In genomic region chr5:35758081-35759053, GRCm38 (mm10) we compare ENCODE assay signal across 8 mouse cellular contexts. TPM values are rescaled to one million over a fixed set of nuclear protein-coding genes. Genes with fewer than 3 reads are reported as not detected.
DNase-seq lines count a peak whose midpoint lies in the region; ATAC-seq and TF ChIP-seq lines count a peak whose summit lies in the region.

No protein-coding gene starts in this region.

- H3K4me1 ChIP-seq in kidney, embryonic 15.5 days: peaks cover 27% of the 10 kb centered on the region
- H3K4me1 ChIP-seq in bone marrow macrophage, adult 2 months (ENCODE audit: control insufficient read depth, insufficient read depth, low read length): peaks cover 7% of the 10 kb centered on the region; the same call in 1 of the 2 replicates
- H3K4me1 ChIP-seq in kidney, postnatal 0 days (replicated peaks; ENCODE audit: insufficient read depth, low read length): no peaks in the 10 kb centered on the region
- no peaks in the 10 kb centered on the region for H3K4me1 ChIP-seq in liver, embryonic 14.5 days (replicated peaks; ENCODE audit: control insufficient read depth in 2 of 2, insufficient read depth in 2 of 2, low read length in 1 of 2)

- peak overlapping the region; percentile 57 for H3K9ac ChIP-seq in kidney, embryonic 15.5 days
- H3K9ac ChIP-seq in kidney, postnatal 0 days (ENCODE audit: low read depth, low read length): peak overlapping the region; percentile 24
- no peak overlapping the region for H3K9ac ChIP-seq in liver, embryonic 14.5 days (replicated peaks)

- peak overlapping the region; percentile 64 for H3K4me3 ChIP-seq in kidney, embryonic 15.5 days (replicated peaks)
- H3K4me3 ChIP-seq in bone marrow macrophage, adult 2 months (ENCODE audit: insufficient read depth, low read length): peak overlapping the region; percentile 65
- peak overlapping the region; percentile 41 for H3K4me3 ChIP-seq in kidney, postnatal 0 days (replicated peaks; ENCODE audit: low read depth, low read length)
- peak overlapping the region; percentile 49 to 51 for H3K4me3 ChIP-seq in liver, embryonic 14.5 days (ENCODE audit: insufficient read depth in 1 of 2, low read depth in 2 of 2, low read length in 2 of 2)

- H3K27ac ChIP-seq in kidney, embryonic 15.5 days: no peak overlapping the region
- no peak overlapping the region for H3K27ac ChIP-seq in bone marrow macrophage, adult 2 months (ENCODE audit: insufficient read depth, low read depth, low read length)
- H3K27ac ChIP-seq in kidney, postnatal 0 days: no peak overlapping the region
- no peak overlapping the region for H3K27ac ChIP-seq in liver, embryonic 14.5 days

- no peak for TF ChIP-seq EP300 in liver, embryonic 14.5 days (IDR thresholded peaks at IDR 0.05; ENCODE audit: low read depth)

- peak; percentile 37 for ATAC-seq in kidney, embryonic 15.5 days (replicated peaks; ENCODE audit: low FRiP score)
- peak; percentile 46 for ATAC-seq in kidney, postnatal 0 days (replicated peaks; ENCODE audit: low FRiP score, low read depth)
- ATAC-seq in liver, embryonic 14.5 days (ENCODE audit: insufficient read depth): 0 out of 2 replicates have a peak, but pooled peaks have one; percentile 2

- H3K27me3 ChIP-seq in kidney, embryonic 15.5 days: peaks cover 60% of the 10 kb centered on the region
- 0 out of 2 replicates have a peak, but pooled peaks cover 3% of the 10 kb centered on the region for H3K27me3 ChIP-seq in kidney, postnatal 0 days (ENCODE audit: insufficient read depth, low read length)
- H3K27me3 ChIP-seq in liver, embryonic 14.5 days (ENCODE audit: control insufficient read depth, insufficient read depth, low read length): peaks cover 17% of the 10 kb centered on the region

- no peak for DNase-seq in kidney, postnatal 25 days
- DNase-seq in frontal cortex, postnatal 25 days (ENCODE audit: low spot score in 2 of 2): peak; percentile 37 to 59
- no peak for DNase-seq in kidney, postnatal 0 days (ENCODE audit: low spot score)
- no peak for DNase-seq in liver, embryonic 14.5 days (ENCODE audit: low read depth in 3 of 3, low spot score in 3 of 3)
- DNase-seq in right cerebral cortex, postnatal 10 days (ENCODE audit: low spot score in 2 of 2): peak; percentile 73
- DNase-seq in urinary bladder, postnatal 4 days (ENCODE audit: low spot score in 2 of 2): no peak

- no peak for TF ChIP-seq POLR2A in bone marrow macrophage, adult 2 months (IDR thresholded peaks at IDR 0.05; ENCODE audit: borderline replicate concordance, low read depth, low read length)

- peak overlapping the region; percentile 100 for H3K4me2 ChIP-seq in kidney, embryonic 15.5 days
- H3K4me2 ChIP-seq in kidney, postnatal 0 days (ENCODE audit: low read length): peak overlapping the region; percentile 75
- peak overlapping the region; percentile 82 for H3K4me2 ChIP-seq in liver, embryonic 14.5 days (ENCODE audit: low read depth)

- H3K9me3 ChIP-seq in kidney, embryonic 15.5 days (replicated peaks): no peaks in the 10 kb centered on the region
- H3K9me3 ChIP-seq in kidney, postnatal 0 days (replicated peaks; ENCODE audit: low read length): no peaks in the 10 kb centered on the region
- no peaks in the 10 kb centered on the region for H3K9me3 ChIP-seq in liver, embryonic 14.5 days (ENCODE audit: control insufficient read depth, low read length)

- H3K36me3 ChIP-seq in kidney, embryonic 15.5 days: no peaks in the 10 kb centered on the region
- no peaks in the 10 kb centered on the region for H3K36me3 ChIP-seq in kidney, postnatal 0 days (ENCODE audit: insufficient read depth, low read length)
- no peaks in the 10 kb centered on the region for H3K36me3 ChIP-seq in liver, embryonic 14.5 days (replicated peaks; ENCODE audit: control insufficient read depth, insufficient read depth, low read depth)

- no peak for TF ChIP-seq CTCF in bone marrow macrophage, adult 2 months (IDR thresholded peaks at IDR 0.05; ENCODE audit: low read depth, low read length)
- TF ChIP-seq CTCF in kidney, postnatal 0 days (IDR thresholded peaks at IDR 0.05; ENCODE audit: low read depth): no peak
- no peak for TF ChIP-seq CTCF in liver, embryonic 14.5 days (IDR thresholded peaks at IDR 0.05; ENCODE audit: low read depth)

- WGBS in kidney, embryonic 15.5 days: 2% methylated on average over 40 of the region's 40 CpGs
- WGBS in kidney, postnatal 0 days: 2% methylated on average over 40 of the region's 40 CpGs
- 2% methylated on average over 40 of the region's 40 CpGs for WGBS in liver, embryonic 14.5 days (ENCODE audit: insufficient replicate concordance)

RNA-seq across cellular contexts. Expression of gene Ablim2, which starts 0.7 kb away (rescaled TPM):
- 1.7 and 2.7 TPM in 2 replicates for polyA plus RNA-seq in kidney, embryonic 15.5 days (2015; fragmentation: Nextera tagmentation; extraction: Ambion mirVana)
- polyA plus RNA-seq in bone marrow macrophage, adult 2 months (2012; ENCODE audit: insufficient read depth, insufficient read length, missing spikeins): 3.4 and 5.6 TPM in 2 replicates
- 3.2 and 3.9 TPM in 2 replicates for polyA plus RNA-seq in kidney, postnatal 0 days (2015; fragmentation: Nextera tagmentation; extraction: Ambion mirVana)
- 0.10 and 0.16 TPM in 2 replicates for polyA plus RNA-seq in liver, embryonic 14.5 days (2012; rRNA removed)
- polyA plus RNA-seq in liver, embryonic 14.5 days (2014; fragmentation: Nextera tagmentation; extraction: Ambion mirVana): 0.13 TPM in 1 of 2 replicates, not detected in the other

RNA-seq across cellular contexts. Expression of gene Sh3tc1, which starts 18.6 kb away (rescaled TPM):
- 16.6 and 20.4 TPM in 2 replicates for polyA plus RNA-seq in kidney, embryonic 15.5 days (2015; fragmentation: Nextera tagmentation; extraction: Ambion mirVana)
- polyA plus RNA-seq in bone marrow macrophage, adult 2 months (2012; ENCODE audit: insufficient read depth, insufficient read length, missing spikeins): 18.2 and 23.0 TPM in 2 replicates
- polyA plus RNA-seq in kidney, postnatal 0 days (2015; fragmentation: Nextera tagmentation; extraction: Ambion mirVana): 19.0 and 21.4 TPM in 2 replicates
- polyA plus RNA-seq in liver, embryonic 14.5 days (2012; rRNA removed): 0.93 and 0.98 TPM in 2 replicates
- polyA plus RNA-seq in liver, embryonic 14.5 days (2014; fragmentation: Nextera tagmentation; extraction: Ambion mirVana): 1.5 and 1.8 TPM in 2 replicates

Comparison
In these comparisons a context has a peak if more than half of its experiments do, and no peak if none do; other contexts are left out.
1. DNase-seq: peak in frontal cortex, postnatal 25 days (2 of 2) and right cerebral cortex, postnatal 10 days (2 of 2); none in kidney, postnatal 25 days (0 of 2), kidney, postnatal 0 days (single experiment), liver, embryonic 14.5 days (0 of 3) and urinary bladder, postnatal 4 days (0 of 2).
2. Peak in every context shown above with its lines, with median percentiles within 50 percentile points of each other: ATAC-seq, H3K4me2 ChIP-seq and H3K4me3 ChIP-seq.